Mouse (Mus musculus) ES-E14 (cell line): ENCODE measurements around the gene Lgi1. TPM values are rescaled to one million over a fixed set of nuclear protein-coding genes. Genes with fewer than 3 reads are reported as not detected.

Source experiments
- DNase-seq: peaks from one replicate; pipeline ENCODE4 v3.0.0-alpha.2; 2013; ENCODE audit warnings: low read depth, low spot score
- H3K27ac ChIP-seq: 2 replicates; pipeline ENCODE4 v1.5.1; 2012; ENCODE audit warnings: low read depth, mild to moderate bottlenecking, low read length, moderate library complexity, mixed read lengths; ENCODE audit not compliant: poor library complexity, insufficient read depth, severe bottlenecking
- H3K36me3 ChIP-seq: 2 replicates; pipeline ENCODE4 v1.6.1; 2012; ENCODE audit warnings: mild to moderate bottlenecking, low read length, moderate library complexity, mixed read lengths; ENCODE audit not compliant: control insufficient read depth, poor library complexity, insufficient read depth, severe bottlenecking
- H3K4me1 ChIP-seq, 2 experiments: fragments of 150-350 bp in 1 of 2; sonication (generic) in 1 of 2; 2 replicates each; pipeline ENCODE4 v1.6.1; 2012; ENCODE audit warnings: low read length in 2 of 2, mild to moderate bottlenecking in 1 of 2, mixed read lengths in 1 of 2; ENCODE audit not compliant: control insufficient read depth in 2 of 2, insufficient read depth in 2 of 2, poor library complexity in 1 of 2
- H3K4me3 ChIP-seq, 2 experiments: fragments of 150-350 bp in 1 of 2; sonication (generic) in 1 of 2; 2 replicates each; pipeline ENCODE4 v1.5.1; 2012; ENCODE audit warnings: low read length in 2 of 2, low read depth in 1 of 2, mild to moderate bottlenecking in 1 of 2, mixed read lengths in 1 of 2; ENCODE audit not compliant: insufficient read depth in 1 of 2, poor library complexity in 1 of 2, severe bottlenecking in 1 of 2
- H3K9ac ChIP-seq: 2 replicates; pipeline ENCODE4 v1.6.1; 2012; ENCODE audit warnings: low read depth, mild to moderate bottlenecking, low read length, mixed read lengths; ENCODE audit not compliant: poor library complexity, insufficient read depth, severe bottlenecking
- H3K9me3 ChIP-seq: fragments of 150-350 bp; sonication (generic); 2 replicates; pipeline ENCODE4 v1.6.1; 2012; ENCODE audit warnings: low read depth, mild to moderate bottlenecking, low read length; ENCODE audit not compliant: control insufficient read depth, insufficient read depth
- CHD2 ChIP-seq: IDR thresholded peaks from 2 replicates; pipeline ENCODE4 v1.6.1; 2014; ENCODE audit warnings: mild to moderate bottlenecking, low read depth, low read length, inconsistent platforms
- HCFC1 ChIP-seq: IDR thresholded peaks from 2 replicates; pipeline ENCODE4 v1.6.1; 2012; ENCODE audit warnings: low read length, inconsistent platforms, borderline replicate concordance; ENCODE audit not compliant: insufficient read depth
- MAFK ChIP-seq: IDR thresholded peaks from 2 replicates; pipeline ENCODE4 v1.6.1; 2014; ENCODE audit warnings: mild to moderate bottlenecking, low read depth, low read length, inconsistent platforms; ENCODE audit not compliant: insufficient read depth
- ZC3H11A ChIP-seq: IDR thresholded peaks from 2 replicates; pipeline ENCODE4 v1.6.1; 2012; ENCODE audit warnings: low read depth, mild to moderate bottlenecking, inconsistent platforms, low read length, borderline replicate concordance
- ZNF384 ChIP-seq: IDR thresholded peaks from 2 replicates; pipeline ENCODE4 v1.6.1; 2012; ENCODE audit warnings: low read depth, low read length, inconsistent platforms
- in situ Hi-C, 2 experiments: fragments of 600-800 bp; cut with MboI; formaldehyde crosslinking; loops; one replicate each; pipeline ENCODE4 v1.15.1; 2025; ENCODE audit warnings: low sequenced_read_pairs in 2 of 2, inconsistent platforms in 1 of 2; ENCODE audit not compliant: unreplicated experiment in 2 of 2
- total RNA-seq: library from RNA; depleted of rRNA; stranded (reverse); fragments of 300-350 nt; gene quantifications from 2 replicates; pipeline ENCODE4 v1.2.3, GENCODE M21; 2012

Gene Lgi1
- total RNA-seq, 1 experiment = 0.18 TPM

GRCm38 (mm10) chr19:38273820-38274219 is 9.5 kb downstream of the Lgi1 start:
- no peak overlapping the region for H3K9ac ChIP-seq
- no peak for DNase-seq
- H3K4me1 ChIP-seq = peaks cover 0 to 3% of the 10 kb centered on the region in 2 experiments; a peak in 1 of 4 replicates
- H3K9me3 ChIP-seq = no peaks in the 10 kb centered on the region
- no peak overlapping the region for H3K4me3 ChIP-seq
- H3K36me3 ChIP-seq = no peaks in the 10 kb centered on the region
- no peak overlapping the region for H3K27ac ChIP-seq
- TF ChIP-seq HCFC1 (no peak), ZNF384 (no peak), MAFK (no peak), CHD2 (no peak), ZC3H11A (no peak)
- in situ Hi-C loops = no loop called here

GRCm38 (mm10) chr19:38274747-38275421 is 10.5 kb downstream of the Lgi1 start:
- H3K4me1 ChIP-seq = peaks cover 0 to 3% of the 10 kb centered on the region in 2 experiments; a peak in 1 of 4 replicates
- in situ Hi-C loops = no loop called here
- H3K36me3 ChIP-seq = no peaks in the 10 kb centered on the region
- peak; percentile 35; the same call in 1 of the 2 replicates for TF ChIP-seq CHD2
- TF ChIP-seq ZC3H11A = no peak
- H3K27ac ChIP-seq = no peak overlapping the region
- H3K9ac ChIP-seq = no peak overlapping the region
- DNase-seq = no peak
- H3K9me3 ChIP-seq = no peaks in the 10 kb centered on the region
- H3K4me3 ChIP-seq = no peak overlapping the region

- no peaks in the 10 kb centered on the region for H3K9me3 ChIP-seq
- DNase-seq = no peak
- peaks cover 0 to 2% of the 10 kb centered on the region in 2 experiments; a peak in 1 of 4 replicates for H3K4me1 ChIP-seq
- no peaks in the 10 kb centered on the region for H3K36me3 ChIP-seq
- in situ Hi-C loops = no loop called here
- H3K4me3 ChIP-seq = no peak overlapping the region
- no peak overlapping the region for H3K9ac ChIP-seq
- TF ChIP-seq CHD2 (no peak), ZNF384 (no peak), ZC3H11A (no peak), HCFC1 (no peak), MAFK (no peak)
- H3K27ac ChIP-seq = no peak overlapping the region
Observed at GRCm38 (mm10) chr19:38276226-38276625, 11.9 kb downstream of the Lgi1 start.

- Histone ChIP-seq H3K9me3 (no peaks in the 10 kb centered on the region), H3K4me3 (no peak overlapping the region), H3K4me1 (peaks cover 0 to 1% of the 10 kb centered on the region in 2 experiments; a peak in 1 of 4 replicates), H3K27ac (no peak overlapping the region), H3K36me3 (no peaks in the 10 kb centered on the region), H3K9ac (no peak overlapping the region)
- no peak for DNase-seq
- TF ChIP-seq HCFC1 (no peak), ZC3H11A (no peak), ZNF384 (no peak), CHD2 (no peak), MAFK (no peak)
- in situ Hi-C loops = no loop called here
Observed at GRCm38 (mm10) chr19:38280242-38280641, 15.9 kb downstream of the Lgi1 start.

GRCm38 (mm10) chr19:38282407-38282806 is 18.1 kb downstream of the Lgi1 start:
- TF ChIP-seq MAFK (no peak), CHD2 (no peak), ZC3H11A (no peak), HCFC1 (no peak), ZNF384 (no peak)

More at GRCm38 (mm10) chr19:38282407-38282806, 18.1 kb downstream of the Lgi1 start:
- H3K36me3 ChIP-seq = no peaks in the 10 kb centered on the region
- no peak for DNase-seq
- no peak overlapping the region for H3K9ac ChIP-seq
- no peaks in the 10 kb centered on the region for H3K4me1 ChIP-seq
- no peaks in the 10 kb centered on the region for H3K9me3 ChIP-seq
- no peak overlapping the region for H3K27ac ChIP-seq
- in situ Hi-C loops = no loop called here
- no peak overlapping the region for H3K4me3 ChIP-seq
